Mouse (Mus musculus): Measurements from ENCODE around the gene Celf2. TPM values are rescaled to one million over a fixed set of nuclear protein-coding genes. Genes with fewer than 3 reads are reported as not detected.

Celf2 gene
- total RNA-seq, 1 experiment = 3.7 TPM

- H3K4me3 ChIP-seq (ENCODE audit: insufficient read depth in 1 of 2, low read depth in 1 of 2, low read length in 2 of 2, poor library complexity in 1 of 2, severe bottlenecking in 1 of 2) = no peak overlapping the region
- no peaks in the 10 kb centered on the region for H3K4me1 ChIP-seq (ENCODE audit: control insufficient read depth in 2 of 2, insufficient read depth in 2 of 2, low read length in 2 of 2, poor library complexity in 1 of 2)
- DNase-seq (ENCODE audit: low read depth, low spot score) = no peak
- TF ChIP-seq ZNF384 (IDR thresholded peaks at IDR 0.05; ENCODE audit: low read depth, low read length) (no peak), HCFC1 (IDR thresholded peaks at IDR 0.05; ENCODE audit: borderline replicate concordance, insufficient read depth, low read length) (no peak), ZC3H11A (IDR thresholded peaks at IDR 0.05; ENCODE audit: borderline replicate concordance, low read depth, low read length) (0 out of 2 replicates have a peak, but pooled peaks have one; percentile 15), MAFK (IDR thresholded peaks at IDR 0.05; ENCODE audit: insufficient read depth, low read depth, low read length) (no peak), CHD2 (IDR thresholded peaks at IDR 0.05; ENCODE audit: low read depth, low read length) (no peak)
- no peak overlapping the region for H3K27ac ChIP-seq (ENCODE audit: insufficient read depth, low read depth, low read length, poor library complexity, severe bottlenecking)
- no peaks in the 10 kb centered on the region for H3K36me3 ChIP-seq (ENCODE audit: control insufficient read depth, insufficient read depth, low read length, poor library complexity, severe bottlenecking)
- in situ Hi-C loops (cut with MboI; ENCODE audit: low sequenced_read_pairs in 2 of 2, unreplicated experiment in 2 of 2) = no loop called here
- no peak overlapping the region for H3K9ac ChIP-seq (ENCODE audit: insufficient read depth, low read depth, low read length, poor library complexity, severe bottlenecking)
- H3K9me3 ChIP-seq (ENCODE audit: control insufficient read depth, insufficient read depth, low read depth, low read length) = no peaks in the 10 kb centered on the region
These were observed 905.5 kb downstream of the Celf2 start for GRCm38 (mm10) chr2:6603880-6604279.

DNA sequence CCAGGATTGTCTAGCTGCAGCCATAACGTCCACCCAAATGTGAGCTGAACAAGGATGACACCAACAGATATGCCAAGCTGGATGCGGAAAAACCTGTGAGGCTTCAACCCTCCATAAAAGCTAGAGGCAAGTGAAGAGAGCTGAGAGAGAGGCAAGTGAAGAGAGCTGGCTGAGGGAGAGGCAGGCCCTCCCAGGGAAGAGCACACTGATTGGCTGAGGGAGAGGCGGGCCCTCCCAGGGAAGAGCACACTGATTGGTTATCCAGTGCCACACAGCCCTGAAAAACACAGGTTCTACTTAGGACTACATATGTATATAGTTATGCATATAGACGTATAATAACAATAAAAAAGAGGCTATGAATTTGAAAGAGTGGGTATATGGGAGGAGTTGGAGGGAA is 907.2 kb downstream of the Celf2 start:
- H3K9ac ChIP-seq (ENCODE audit: insufficient read depth, low read depth, low read length, poor library complexity, severe bottlenecking) = no peak overlapping the region
- H3K36me3 ChIP-seq (ENCODE audit: control insufficient read depth, insufficient read depth, low read length, poor library complexity, severe bottlenecking) = no peaks in the 10 kb centered on the region
- DNase-seq (ENCODE audit: low read depth, low spot score) = no peak
- H3K4me1 ChIP-seq (ENCODE audit: control insufficient read depth in 2 of 2, insufficient read depth in 2 of 2, low read length in 2 of 2, poor library complexity in 1 of 2) = no peaks in the 10 kb centered on the region
- no peak overlapping the region for H3K4me3 ChIP-seq (ENCODE audit: insufficient read depth in 1 of 2, low read depth in 1 of 2, low read length in 2 of 2, poor library complexity in 1 of 2, severe bottlenecking in 1 of 2)
- in situ Hi-C loops (cut with MboI; ENCODE audit: low sequenced_read_pairs in 2 of 2, unreplicated experiment in 2 of 2) = no loop called here
- no peaks in the 10 kb centered on the region for H3K9me3 ChIP-seq (ENCODE audit: control insufficient read depth, insufficient read depth, low read depth, low read length)
- H3K27ac ChIP-seq (ENCODE audit: insufficient read depth, low read depth, low read length, poor library complexity, severe bottlenecking) = no peak overlapping the region
- no peak for TF ChIP-seq HCFC1 (IDR thresholded peaks at IDR 0.05; ENCODE audit: borderline replicate concordance, insufficient read depth, low read length)
- TF ChIP-seq ZC3H11A (IDR thresholded peaks at IDR 0.05; ENCODE audit: borderline replicate concordance, low read depth, low read length) = no peak
- TF ChIP-seq ZNF384 (IDR thresholded peaks at IDR 0.05; ENCODE audit: low read depth, low read length) = no peak
- no peak for TF ChIP-seq MAFK (IDR thresholded peaks at IDR 0.05; ENCODE audit: insufficient read depth, low read depth, low read length)
- no peak for TF ChIP-seq CHD2 (IDR thresholded peaks at IDR 0.05; ENCODE audit: low read depth, low read length)

DNA sequence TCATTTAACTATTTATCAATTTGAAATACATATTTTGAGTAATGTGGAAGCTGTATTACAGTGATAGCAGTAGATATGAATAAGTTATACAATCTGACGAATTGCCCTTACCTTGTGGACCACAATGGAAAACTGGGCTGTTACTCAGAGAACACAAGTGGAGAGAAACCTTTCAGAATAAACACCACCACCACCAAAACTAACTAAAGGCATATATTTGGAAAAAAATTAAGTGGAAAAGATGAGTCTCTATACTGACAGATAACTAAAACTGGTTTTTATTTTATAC is 910.5 kb downstream of the Celf2 start:
- no peak for DNase-seq (ENCODE audit: low read depth, low spot score)
- no peaks in the 10 kb centered on the region for H3K36me3 ChIP-seq (ENCODE audit: control insufficient read depth, insufficient read depth, low read length, poor library complexity, severe bottlenecking)
- no peaks in the 10 kb centered on the region; a peak in 1 of 4 replicates for H3K4me1 ChIP-seq (ENCODE audit: control insufficient read depth in 2 of 2, insufficient read depth in 2 of 2, low read length in 2 of 2, poor library complexity in 1 of 2)
- TF ChIP-seq HCFC1 (IDR thresholded peaks at IDR 0.05; ENCODE audit: borderline replicate concordance, insufficient read depth, low read length) (no peak), MAFK (IDR thresholded peaks at IDR 0.05; ENCODE audit: insufficient read depth, low read depth, low read length) (no peak), CHD2 (IDR thresholded peaks at IDR 0.05; ENCODE audit: low read depth, low read length) (no peak), ZC3H11A (IDR thresholded peaks at IDR 0.05; ENCODE audit: borderline replicate concordance, low read depth, low read length) (no peak), ZNF384 (IDR thresholded peaks at IDR 0.05; ENCODE audit: low read depth, low read length) (no peak)
- no peak overlapping the region for H3K9ac ChIP-seq (ENCODE audit: insufficient read depth, low read depth, low read length, poor library complexity, severe bottlenecking)
- H3K27ac ChIP-seq (ENCODE audit: insufficient read depth, low read depth, low read length, poor library complexity, severe bottlenecking) = no peak overlapping the region
- no peak overlapping the region for H3K4me3 ChIP-seq (ENCODE audit: insufficient read depth in 1 of 2, low read depth in 1 of 2, low read length in 2 of 2, poor library complexity in 1 of 2, severe bottlenecking in 1 of 2)
- in situ Hi-C loops (cut with MboI; ENCODE audit: low sequenced_read_pairs in 2 of 2, unreplicated experiment in 2 of 2) = no loop called here
- no peaks in the 10 kb centered on the region for H3K9me3 ChIP-seq (ENCODE audit: control insufficient read depth, insufficient read depth, low read depth, low read length)

DNA sequence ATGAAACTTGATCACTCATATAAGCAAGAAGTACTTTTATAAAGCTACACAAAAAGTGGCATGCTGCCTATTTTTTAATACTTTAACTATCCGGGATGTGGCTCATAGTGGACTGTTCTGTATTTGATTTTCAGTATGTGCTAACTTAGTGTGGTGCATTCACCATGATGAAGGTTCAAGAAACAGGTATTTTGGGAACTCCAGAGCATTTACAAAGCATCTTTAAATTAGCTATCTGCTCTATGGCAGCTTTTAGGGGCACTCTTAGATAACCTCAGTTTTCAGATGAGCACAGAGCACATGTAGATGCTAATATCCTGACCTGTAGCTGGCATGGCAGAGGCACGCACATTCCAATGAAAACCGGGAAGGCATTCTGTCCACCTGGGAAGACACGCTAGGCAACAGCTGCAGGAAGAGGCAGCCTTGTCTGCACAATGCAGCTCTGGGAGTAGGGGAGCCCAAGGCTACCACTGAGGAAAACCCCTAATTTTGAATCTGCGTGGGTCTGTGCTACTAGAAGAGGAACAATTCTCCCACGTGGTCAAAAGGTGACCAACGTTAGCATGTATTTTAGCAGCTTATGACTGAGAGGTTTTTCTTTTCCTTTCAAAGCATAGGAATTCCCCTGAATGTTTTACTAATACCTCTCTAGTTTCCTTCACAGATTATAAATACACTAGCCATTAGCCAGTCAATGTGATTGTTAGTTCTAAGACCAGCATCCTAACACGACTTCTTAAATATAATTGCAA is 911.1 kb downstream of the Celf2 start:
- no peak for TF ChIP-seq HCFC1 (IDR thresholded peaks at IDR 0.05; ENCODE audit: borderline replicate concordance, insufficient read depth, low read length)
- no peak for TF ChIP-seq ZNF384 (IDR thresholded peaks at IDR 0.05; ENCODE audit: low read depth, low read length)
- no peak for TF ChIP-seq ZC3H11A (IDR thresholded peaks at IDR 0.05; ENCODE audit: borderline replicate concordance, low read depth, low read length)
- TF ChIP-seq MAFK (IDR thresholded peaks at IDR 0.05; ENCODE audit: insufficient read depth, low read depth, low read length) = no peak
- TF ChIP-seq CHD2 (IDR thresholded peaks at IDR 0.05; ENCODE audit: low read depth, low read length) = no peak
- no peaks in the 10 kb centered on the region for H3K9me3 ChIP-seq (ENCODE audit: control insufficient read depth, insufficient read depth, low read depth, low read length)
- in situ Hi-C loops (cut with MboI; ENCODE audit: low sequenced_read_pairs in 2 of 2, unreplicated experiment in 2 of 2) = no loop called here
- no peaks in the 10 kb centered on the region; a peak in 1 of 4 replicates for H3K4me1 ChIP-seq (ENCODE audit: control insufficient read depth in 2 of 2, insufficient read depth in 2 of 2, low read length in 2 of 2, poor library complexity in 1 of 2)
- H3K27ac ChIP-seq (ENCODE audit: insufficient read depth, low read depth, low read length, poor library complexity, severe bottlenecking) = no peak overlapping the region
- no peak overlapping the region for H3K9ac ChIP-seq (ENCODE audit: insufficient read depth, low read depth, low read length, poor library complexity, severe bottlenecking)
- no peak overlapping the region for H3K4me3 ChIP-seq (ENCODE audit: insufficient read depth in 1 of 2, low read depth in 1 of 2, low read length in 2 of 2, poor library complexity in 1 of 2, severe bottlenecking in 1 of 2)
- no peaks in the 10 kb centered on the region for H3K36me3 ChIP-seq (ENCODE audit: control insufficient read depth, insufficient read depth, low read length, poor library complexity, severe bottlenecking)
- no peak for DNase-seq (ENCODE audit: low read depth, low spot score)

Data from ES-E14 (cell line).